Mouse (Mus musculus): Measurements from ENCODE around the gene Dnase1l3. TPM values are rescaled to one million over a fixed set of nuclear protein-coding genes. Genes with fewer than 3 reads are reported as not detected.

Gene Dnase1l3
- total RNA-seq, 1 experiment from 2014 or later, result 0.39 TPM

DNA sequence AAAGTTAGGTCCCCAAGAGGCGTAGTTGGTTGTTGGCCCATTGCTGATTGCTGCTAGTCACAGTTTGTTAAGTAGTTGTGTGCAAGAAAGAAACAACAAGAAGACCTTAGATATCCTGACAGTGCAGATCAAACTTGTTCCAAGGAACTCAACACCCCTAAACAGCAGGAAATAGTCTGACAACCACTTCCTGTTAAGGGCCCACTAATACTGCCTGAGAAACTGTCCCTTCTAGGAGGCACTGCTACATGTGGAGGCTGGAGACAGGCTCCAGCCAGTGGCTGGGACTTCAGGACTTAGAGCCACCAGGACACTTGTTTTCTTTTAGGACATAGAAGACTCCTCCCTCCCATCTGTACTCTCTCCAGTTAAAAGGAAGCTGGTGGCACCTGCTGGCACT lies 16.9 kb downstream of the Dnase1l3 start:
- no peak for DNase-seq

DNA sequence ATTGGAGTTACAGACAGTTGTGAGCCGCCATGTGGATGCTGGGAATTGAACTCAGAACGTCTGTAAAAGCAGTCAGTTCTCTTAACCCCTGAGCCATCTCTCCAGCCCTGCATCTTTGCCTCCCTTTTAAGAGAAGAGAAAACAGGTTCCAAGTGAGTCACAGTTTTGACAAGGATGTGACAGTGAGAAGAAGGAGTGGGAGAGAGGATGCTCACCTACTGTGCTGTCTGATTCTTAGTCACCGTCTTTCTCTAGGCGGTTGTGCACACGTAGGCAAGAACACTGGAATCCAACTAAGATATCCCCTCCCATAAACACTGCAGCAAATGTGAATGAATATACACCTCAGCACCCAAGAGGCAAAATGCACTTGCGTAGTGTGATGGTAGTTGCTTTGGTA lies 19.2 kb downstream of the Dnase1l3 start:
- no peak for DNase-seq

DNA sequence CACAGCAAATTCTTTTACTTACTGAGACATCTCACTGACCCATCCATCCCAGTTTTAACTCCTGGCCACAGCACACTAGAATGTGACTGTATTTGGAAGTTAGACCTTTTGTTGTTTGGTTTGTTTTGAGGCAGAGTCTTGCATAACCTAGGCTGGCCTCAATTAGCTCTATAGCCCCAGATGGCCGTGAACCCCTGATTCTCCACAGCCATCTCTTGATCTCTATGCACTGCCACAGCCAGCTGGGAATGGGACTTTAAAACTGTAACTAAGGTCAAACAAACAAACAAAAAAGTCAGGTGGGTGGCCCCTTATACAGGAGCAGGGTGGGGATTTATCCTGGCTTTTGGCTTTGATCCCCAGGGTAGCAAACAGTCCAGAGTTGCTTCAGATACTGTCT lies 19.7 kb downstream of the Dnase1l3 start:
- DNase-seq, result no peak

DNA sequence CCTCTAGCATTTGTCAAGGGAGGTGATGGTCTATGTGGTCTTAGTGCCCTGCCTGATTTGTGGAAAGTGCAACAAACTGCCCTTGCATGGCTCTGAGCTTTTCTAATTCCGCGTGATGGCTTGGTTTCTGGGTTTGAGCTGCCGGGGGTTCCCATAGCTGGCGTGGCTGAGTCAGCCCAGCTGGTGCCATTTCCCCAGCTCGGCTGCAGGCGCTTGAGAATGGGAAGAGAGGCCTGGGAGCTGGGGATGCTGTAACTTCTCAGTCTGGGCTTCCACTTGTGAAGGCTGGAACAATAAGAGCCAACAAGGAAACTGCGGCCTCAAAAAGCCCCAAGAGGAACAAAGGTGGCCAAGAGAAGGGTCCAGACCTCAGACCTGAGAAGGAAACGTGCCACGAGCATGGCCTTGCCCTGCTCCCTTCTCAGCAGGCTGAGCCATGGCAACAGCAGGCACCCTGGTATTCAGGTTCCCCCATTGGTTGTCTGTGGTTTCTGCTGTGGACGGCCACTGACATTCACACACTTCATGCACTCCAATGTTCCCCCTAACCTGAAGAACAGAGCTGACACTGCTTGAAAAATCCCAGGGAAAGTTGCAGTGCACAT lies 22.4 kb downstream of the Dnase1l3 start:
- no peak for DNase-seq

DNA sequence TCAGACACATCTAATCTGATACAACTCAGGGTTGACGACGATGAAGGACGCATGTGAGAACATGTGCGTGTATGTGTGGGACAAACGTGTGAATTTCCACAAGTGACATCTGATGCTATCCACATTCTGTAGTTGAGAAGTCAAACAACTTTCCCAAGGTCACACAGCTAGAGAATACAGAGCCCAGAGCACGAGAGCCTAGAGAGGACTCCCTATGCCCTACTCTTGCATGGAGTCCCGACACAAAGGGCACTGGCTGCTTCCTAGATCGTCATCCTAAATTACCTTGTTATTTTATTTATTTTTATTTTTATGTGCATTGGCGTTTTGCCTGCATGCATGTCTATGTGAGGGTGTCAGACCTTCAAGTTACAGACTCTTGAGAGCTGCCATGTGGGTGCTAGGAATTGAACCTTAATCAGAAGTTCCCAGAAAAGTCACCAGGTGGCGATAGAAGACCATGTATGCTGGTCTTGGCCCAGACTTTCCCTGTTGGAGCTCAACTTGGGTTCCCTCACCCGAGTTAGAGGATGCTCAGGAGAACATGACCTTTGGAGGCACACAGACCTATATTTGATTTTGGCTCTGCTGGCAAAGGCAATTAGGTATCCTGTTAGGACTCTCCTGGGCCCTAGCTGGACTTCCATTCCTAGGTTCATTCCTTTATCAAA lies 30.0 kb downstream of the Dnase1l3 start:
- DNase-seq, result peak; percentile 36

DNA sequence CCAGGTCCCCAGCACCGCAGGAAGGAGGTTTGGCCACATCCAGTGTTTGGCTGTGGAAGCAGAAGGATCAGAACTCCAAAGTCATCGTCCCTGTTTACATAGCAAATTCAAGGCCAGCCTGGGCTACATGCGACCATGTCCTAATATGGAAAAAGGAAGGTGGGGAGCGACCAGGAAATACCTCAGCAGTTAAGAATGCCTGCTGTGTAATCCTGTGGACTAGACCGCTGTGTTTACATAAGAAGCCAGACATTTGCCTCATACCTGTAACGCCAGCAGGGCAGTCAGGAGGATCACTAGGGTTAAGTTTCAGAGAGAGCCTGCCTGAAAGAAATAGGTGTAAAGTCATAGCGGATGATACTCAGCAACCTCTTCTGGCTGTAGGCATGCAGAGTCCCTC lies 31.2 kb downstream of the Dnase1l3 start:
- DNase-seq, result no peak

DNA sequence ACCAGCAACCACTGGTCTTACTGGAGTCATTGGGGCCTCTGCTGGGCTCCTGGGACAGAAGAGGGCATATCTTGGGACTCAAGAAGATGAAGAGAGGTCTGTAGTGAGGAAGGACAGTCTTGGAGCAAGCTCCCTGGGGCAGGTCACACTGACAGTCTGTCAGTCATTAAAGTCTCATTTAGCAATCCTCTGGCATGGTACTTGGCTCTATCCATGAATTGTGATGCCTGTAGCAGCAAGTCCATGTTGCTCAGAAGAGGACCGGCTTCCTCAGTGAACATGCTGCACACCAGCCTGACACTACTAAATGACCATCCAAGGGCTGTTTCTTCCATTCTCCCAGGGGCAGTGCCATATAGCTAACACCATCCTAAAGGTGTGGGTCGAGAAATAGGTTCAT lies 31.7 kb downstream of the Dnase1l3 start:
- DNase-seq, result no peak

DNA sequence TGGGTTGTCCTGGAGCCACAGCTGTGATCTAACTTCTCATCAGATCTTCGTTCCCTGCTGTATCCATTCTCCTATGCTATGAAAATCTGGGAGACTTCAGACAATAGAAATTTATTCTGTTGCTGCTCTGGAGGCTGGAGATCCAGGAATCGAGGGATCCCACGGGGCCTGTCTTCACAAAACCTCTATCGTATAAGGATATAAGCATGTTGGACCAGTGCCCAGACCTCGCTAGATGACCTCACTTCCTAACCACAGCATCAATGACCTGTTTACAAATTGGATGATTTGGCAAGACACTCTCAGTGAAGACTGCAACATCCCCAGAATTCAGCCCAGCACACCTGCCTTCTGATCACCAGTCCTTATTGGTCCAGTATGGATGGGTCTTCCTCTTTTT lies 32.7 kb downstream of the Dnase1l3 start:
- no peak for DNase-seq

DNA sequence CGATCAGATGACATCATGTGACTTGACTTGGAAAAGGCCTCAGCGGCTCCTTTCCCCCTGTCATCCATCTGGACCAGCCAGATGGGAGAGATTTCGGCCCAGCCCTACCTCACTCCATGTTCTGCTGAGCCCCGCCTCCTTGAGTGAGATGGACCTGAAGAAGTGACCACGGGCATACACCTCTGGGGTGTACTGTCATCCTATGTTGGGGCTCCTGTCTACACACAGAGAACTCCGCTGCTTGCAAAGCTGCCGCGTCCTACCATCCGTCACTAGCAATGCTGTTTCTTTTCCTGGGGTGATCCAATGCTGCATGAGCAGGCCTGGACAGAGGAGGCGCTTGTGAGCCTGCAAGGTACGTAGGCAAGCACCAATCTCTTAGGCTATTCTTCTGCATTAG lies 33.8 kb downstream of the Dnase1l3 start:
- DNase-seq, result no peak

DNA sequence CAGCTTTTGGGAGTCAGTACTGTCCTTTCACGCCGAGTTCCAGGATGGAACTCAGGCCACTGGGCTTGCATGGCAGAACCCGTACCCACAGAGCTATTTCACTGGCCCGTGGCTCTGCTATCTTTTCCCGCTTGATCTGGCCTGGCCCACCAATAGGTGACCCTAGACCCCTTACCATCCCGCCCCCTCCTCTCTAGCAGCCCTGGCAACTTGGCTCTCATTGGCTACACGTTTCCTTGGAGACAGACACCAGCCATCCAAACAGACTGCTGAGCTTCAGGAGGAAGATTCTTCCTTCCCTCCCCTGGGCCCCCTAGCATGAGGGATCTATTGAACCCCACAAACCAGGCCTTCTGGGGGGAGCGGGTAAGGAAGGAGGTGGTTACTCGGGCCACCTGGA lies 37.3 kb downstream of the Dnase1l3 start, which contains the start of gene Gm45521:
TSS of gene Gm45521 (plus strand) at position 240 of the 400 bp plus-strand sequence.
- no peak for DNase-seq

DNA sequence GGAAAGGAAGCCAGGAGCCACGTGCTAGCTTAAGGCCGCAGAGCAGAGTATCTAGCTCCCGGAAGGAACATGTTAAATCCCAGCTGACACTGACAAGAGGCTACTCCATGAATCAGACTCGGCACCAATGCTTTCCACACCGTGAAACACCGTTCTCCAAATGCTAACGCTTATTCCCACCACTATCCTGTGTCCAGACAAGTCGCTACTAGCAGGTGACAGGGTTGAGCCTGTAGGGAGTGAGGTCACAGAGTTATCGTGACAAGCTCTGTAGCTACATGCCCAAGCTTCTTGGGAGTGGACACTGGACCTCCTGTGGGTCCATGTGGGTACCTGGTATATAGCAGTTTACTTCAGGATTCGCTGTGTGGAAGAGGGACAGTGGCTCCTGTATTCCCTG lies 37.9 kb downstream of the Dnase1l3 start:
- no peak for DNase-seq

DNA sequence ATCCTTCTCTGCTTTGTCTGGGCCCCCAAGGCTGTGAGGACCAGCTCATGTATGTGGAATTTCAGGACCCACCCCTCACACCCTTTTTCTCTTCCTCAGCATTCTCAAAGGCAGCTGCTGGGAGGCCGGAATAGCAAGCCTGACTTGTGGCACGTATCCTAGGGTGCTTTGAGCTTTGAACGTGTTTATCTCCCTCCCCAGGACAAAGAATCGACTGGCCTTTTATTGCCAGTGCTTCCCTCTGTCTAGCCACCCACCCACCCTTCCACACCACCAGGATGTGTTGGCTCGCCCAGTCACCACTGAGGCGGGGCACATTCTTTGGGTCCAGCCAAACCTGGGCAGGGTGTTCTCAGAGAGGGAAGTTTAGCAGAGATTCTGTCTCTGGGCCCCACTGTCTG lies 40.3 kb downstream of the Dnase1l3 start:
- DNase-seq, result no peak

DNA sequence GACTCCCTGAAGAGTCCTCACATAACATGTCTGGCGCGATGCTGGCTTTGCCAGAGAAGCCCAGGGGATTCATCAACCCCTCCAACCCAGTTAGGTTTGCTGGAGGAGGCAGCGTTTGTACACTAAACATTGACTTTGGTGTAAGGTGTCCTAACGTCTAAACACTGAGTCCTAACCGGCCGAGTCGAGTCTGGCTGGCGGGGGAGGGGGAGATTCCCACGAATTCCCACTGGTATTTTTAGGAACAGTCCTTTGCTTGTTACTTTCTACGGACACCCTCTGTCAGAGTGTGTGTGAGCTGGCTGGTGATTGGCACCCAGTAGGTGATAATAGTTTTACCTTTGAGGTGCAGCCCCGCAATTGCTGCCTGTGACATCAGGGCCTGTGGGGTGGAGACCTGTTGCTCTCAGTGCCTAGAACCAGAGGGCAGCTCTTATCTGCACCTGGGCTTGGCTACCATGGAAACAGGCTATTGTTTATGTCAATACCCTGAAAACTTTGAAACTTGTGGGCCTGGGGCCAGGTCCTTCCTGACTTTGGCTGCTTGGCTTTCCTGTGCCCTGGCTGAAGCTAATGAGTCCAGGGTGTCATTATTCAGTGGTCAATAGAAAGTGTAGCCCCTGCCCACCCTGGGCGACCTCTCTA lies 41.6 kb downstream of the Dnase1l3 start:
- DNase-seq, result no peak

DNA sequence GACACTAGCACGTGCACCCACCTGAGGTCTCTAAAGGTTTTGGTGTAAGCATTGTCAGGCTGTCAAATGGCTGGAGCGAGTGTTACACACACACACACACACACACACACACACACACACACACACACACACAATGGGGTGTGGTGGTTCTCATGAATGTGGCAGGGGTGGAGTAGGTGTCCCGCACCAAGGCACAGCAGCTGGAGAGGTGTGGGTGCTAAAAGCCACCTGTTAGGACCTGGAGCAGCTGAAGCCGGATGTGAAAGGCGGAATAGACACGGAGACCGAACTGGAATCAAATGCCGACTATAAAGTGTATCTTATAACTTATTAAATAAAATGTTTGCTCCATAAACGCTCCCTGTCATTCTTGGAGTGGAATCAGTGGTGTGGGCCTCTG lies 43.1 kb downstream of the Dnase1l3 start:
- no peak for DNase-seq

DNA sequence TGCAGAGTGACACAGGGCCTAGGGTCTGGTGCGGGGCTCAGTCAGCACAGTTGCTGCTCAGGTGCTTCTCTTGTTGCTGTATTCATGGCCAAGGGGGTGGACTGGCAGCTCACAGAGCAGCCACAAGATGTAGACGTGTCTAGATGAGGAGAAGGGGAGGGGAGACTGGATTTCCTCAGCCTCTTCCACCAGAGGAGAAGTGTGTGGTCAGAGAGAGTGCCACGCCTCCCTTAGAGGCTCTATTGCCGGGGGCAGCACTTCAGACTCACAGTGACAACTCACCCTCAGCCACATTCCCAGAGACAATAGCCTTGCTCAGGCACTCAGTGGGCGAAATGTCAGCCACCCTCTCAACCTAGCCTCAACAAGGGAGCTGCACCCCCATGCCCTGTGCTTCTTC lies 49.1 kb downstream of the Dnase1l3 start:
- DNase-seq, result no peak

DNA sequence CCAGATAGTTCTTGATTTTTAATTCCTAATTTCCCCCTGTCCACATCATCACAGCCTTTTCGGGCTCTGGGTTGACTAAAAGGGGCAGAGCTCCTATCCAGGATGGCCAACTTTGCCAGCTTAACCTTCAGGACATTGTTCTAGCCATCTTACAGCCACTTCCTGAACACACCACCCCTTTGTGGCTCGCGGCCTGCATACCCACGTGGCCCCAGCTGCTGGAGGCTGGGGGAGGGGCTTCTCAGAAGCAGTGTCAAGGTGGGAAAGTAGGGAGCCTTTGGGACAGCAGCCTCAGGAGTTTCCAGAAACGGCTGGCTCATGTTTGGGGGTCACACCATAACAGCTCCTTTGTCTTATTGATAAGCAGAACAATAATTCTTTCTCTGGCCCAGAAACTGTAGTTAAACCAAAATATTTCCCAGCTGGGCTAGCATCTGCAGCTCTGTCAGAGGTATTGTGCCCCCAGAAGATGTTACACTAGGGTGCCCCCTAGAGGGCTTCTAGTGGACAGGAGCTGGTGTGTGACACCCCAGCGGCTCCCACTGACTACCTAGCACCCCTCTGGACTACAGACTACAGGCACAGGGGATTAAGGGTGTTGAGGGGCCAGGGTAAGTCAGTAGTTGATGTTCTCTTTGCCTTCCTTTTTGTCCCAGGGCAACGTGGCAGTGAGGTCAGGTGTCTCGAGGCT lies 49.9 kb downstream of the Dnase1l3 start:
- DNase-seq, result no peak

DNA sequence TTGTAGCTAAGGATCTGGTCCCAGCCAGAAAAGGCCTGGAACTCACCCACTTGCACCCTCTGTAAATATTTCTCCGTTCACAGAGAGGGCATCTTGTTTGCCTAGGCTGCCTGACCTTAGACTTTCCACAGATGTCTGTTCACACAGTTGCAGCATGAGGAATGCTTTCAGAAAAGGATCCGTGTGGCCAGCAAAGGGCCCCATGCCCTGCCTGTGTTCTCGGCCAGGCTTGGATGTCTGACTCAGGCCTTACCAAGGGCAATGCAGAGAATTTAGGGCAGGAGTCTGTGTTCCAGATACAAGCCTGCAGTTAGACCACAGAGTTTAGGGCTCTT lies 50.6 kb downstream of the Dnase1l3 start:
- peak; percentile 37 for DNase-seq

DNA sequence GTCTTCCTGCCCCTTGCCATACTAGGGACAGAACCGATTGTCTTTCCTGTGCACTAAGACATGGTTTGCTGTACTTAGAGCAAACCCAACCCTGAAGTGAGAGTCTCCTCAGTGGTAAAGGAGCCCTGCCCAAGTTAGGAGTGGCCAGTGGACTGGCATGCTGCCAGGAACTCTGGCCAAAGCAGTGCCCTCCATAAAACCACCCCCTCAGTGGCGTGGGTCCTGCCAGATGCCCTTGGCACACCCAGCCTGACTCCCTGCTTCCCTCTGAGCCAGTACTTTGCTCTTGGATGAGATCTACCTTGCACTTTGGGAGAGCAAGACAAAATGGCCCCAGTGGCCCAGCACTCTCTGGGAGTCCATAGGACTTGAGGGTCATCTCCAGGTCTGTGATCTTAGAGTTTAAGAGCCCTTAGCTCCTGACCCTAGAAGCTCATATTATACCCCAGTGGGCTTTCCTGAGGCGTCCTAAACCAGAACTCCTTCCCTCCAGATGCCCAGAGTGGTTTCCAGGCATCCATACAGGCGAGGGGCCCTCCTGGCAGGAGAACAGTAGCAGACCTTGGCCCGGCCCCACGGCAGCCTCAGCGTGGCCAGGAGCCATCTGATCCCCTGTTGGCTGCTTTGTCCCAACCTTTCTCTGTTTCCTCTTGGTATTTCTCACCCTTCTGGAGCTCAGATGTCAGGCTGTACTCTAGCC lies 51.1 kb downstream of the Dnase1l3 start:
- DNase-seq, result peak; percentile 64

DNA sequence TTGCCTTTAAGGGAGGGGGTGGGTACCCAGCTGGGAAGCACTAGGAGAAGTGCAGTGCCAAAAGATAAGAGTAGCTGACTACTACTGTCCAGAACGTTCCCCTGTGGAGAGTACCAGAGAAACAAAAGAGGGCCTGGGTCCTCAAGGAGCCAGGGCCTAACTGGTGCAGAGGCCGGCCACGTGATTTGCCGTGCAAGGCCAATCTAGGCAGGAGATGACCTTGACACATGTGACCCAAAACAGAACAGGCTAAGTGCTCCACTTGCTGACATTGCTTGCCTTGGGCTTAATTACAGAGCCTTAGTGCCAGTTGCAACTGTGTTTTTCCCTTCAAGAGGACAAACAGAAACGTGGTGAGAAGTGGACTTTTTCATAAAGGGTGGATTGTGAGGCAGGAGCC lies 53.0 kb downstream of the Dnase1l3 start:
- DNase-seq, result no peak

DNA sequence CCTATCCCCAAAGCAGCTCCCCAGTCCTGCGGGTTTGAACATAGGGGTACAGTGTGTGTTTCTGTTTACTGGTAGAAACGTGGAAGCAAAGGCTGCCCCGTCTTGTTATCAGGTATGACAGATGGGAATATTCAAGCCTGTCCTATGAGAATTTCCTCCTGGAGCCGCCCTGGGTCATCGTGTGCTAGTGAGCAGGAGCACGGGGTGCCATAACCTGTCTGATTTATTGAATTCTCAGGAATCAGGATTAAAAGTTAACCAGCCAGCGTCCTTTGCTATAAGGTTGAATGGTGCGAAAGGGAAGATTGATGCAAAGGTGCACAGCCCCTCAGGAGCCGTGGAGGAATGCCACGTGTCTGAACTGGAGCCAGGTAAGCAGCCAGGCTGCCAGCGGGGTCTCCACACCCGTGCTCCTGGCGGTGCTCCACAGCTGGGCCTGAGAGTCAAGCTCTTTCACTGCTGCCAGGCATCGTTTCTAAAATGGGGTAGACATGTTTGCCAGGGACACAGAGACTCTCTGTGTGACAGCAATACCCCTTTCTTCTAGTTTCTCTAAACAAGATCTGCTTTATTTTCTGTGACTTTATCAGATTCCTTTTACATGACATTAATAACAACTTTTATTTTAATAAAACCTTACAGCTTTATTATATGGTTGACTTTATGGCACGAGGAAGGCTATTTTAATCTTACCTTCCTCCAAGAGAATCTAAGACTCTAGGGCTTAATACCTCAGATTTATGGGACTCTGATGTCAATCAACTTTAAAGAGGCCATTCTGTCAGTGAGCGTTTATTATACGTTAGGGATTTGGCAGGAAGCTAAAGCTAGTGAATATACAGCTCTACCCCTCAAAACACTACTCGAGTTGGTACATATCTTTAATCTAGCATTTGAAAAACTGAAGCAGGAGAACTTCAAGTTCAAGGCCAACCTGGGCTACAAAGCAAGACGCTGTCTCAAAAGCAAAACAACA lies 55.3 kb downstream of the Dnase1l3 start:
- DNase-seq, result no peak

DNA sequence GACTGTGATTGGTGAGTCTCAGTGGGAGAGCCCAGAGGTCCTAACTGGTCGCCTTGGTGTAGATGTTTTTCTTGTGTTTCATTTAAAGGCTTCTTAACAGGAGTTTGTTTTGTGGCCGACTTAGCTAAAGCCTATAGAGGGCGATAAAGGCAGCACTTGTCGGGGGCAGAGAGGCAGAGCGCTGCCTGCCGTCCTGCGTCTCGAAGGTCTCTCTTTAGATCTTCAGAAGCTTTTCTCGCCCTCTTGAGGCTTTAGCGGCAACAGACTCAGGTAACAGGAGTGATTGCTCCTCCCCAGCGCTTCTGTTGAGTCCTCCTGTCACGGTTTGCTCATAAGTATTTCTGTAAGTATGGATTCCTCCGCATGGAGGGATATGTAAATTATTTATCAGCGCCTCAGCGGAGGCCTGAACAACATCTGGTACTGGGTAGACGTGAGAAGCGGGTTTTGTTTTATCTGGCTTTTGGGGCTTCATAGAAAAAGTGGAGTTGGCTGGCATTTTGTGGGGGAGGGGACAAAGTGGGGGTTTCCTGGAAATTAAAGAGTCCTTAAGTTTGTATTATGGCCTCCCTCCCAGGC lies 57.2 kb downstream of the Dnase1l3 start:
- DNase-seq, result no peak
